Mouse (Mus musculus): ENCODE data around the gene 2410137M14Rik. TPM values are rescaled to one million over a fixed set of nuclear protein-coding genes. Genes with fewer than 3 reads are reported as not detected.

Gene 2410137M14Rik
- total RNA-seq, 2 experiments from 2014 or later, result not detected

DNA sequence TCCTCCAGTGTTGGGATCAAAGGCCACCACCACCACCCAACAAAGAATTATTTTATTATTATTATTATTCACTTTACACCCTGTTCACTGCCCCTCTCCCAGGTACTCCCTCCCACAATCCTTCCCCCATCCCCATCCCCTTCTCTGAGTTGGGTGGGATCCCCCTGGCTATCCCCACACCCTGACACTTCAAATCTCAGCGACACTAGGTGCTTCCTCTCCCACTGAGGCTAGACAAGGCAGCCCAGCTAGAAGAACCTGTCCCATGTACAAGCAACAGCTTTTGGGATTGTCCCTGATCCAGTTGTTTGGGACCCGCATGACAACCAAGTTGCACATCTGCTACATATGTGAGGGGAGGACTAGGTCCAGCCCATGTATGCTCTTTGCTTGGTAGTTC is 28.4 kb downstream of the 2410137M14Rik start:
- Histone ChIP-seq H3K27ac (no peak overlapping the region), H3K4me3 (no peak overlapping the region)
- no peak for DNase-seq (ENCODE audit: low spot score in 2 of 2)
- no peak for TF ChIP-seq CTCF (conservative IDR thresholded peaks at IDR 0.05)

- peak; percentile 97 to 98 for DNase-seq (ENCODE audit: low spot score in 2 of 2)
- Histone ChIP-seq H3K4me3 (peak within 1 kb of the TSS; percentile 95), H3K27ac (peak within 1 kb of the TSS; percentile 93)
- TF ChIP-seq CTCF (conservative IDR thresholded peaks at IDR 0.05), result no peak
Measured at GRCm38 (mm10) chr17:36950981-36951947, 29.8 kb downstream of the 2410137M14Rik start, which contains the start of gene Ppp1r11. TSS of gene Ppp1r11 (minus strand) at chr17:36951741.

DNA sequence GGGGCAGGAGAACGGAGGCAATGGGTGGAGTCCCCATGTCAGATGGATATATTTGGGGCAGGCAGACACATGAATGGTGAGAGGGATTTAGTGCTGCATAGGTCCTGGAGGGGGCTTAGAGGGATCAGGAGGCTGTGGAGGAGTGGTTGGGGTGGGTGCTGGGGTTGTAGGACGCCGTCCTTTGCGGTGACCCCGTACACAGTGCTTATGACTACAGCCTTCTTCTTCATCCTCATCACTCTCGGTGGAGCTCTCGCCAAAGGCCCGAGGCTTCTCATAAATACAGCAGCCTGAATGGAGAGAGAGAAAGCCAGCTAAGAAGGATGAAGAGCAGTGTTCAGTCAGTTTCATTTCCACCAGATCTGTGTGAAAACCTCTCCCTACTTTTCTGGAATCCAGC is 31.8 kb downstream of the 2410137M14Rik start:
- no peak for TF ChIP-seq CTCF (conservative IDR thresholded peaks at IDR 0.05)
- H3K4me3 ChIP-seq, result no peak overlapping the region

DNA sequence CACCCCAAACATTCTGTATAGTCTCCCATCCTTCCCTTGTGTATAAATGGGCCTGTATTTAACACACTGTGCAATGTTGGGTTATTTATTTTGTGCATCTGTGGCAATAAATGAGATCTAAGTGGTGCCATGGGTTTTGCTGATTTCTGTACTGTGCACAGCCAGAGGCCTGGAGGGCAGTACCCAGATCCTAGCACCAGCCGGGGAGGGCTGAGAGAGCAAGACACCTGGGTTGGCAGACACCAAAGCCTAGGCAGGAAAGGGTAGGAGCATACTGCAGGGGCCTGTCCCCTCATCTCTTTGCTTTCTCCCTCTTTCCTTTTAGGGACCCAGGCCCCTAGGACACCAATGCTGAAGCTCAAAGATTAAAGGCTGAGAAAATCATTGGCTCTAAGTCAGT is 32.8 kb downstream of the 2410137M14Rik start:
- no peak for TF ChIP-seq CTCF (conservative IDR thresholded peaks at IDR 0.05)
- Histone ChIP-seq H3K4me3 (no peak overlapping the region), H3K27ac (no peak overlapping the region)
- DNase-seq (ENCODE audit: low spot score in 2 of 2), result no peak

More for the DNA sequence above, 31.8 kb downstream of the 2410137M14Rik start:
- no peak for DNase-seq (ENCODE audit: low spot score in 2 of 2)
- H3K27ac ChIP-seq, result no peak overlapping the region

- TF ChIP-seq CTCF (conservative IDR thresholded peaks at IDR 0.05), result peak; percentile 61
- peak in 1 of 2 experiments; percentile 58 for DNase-seq (ENCODE audit: low spot score in 2 of 2)
- Histone ChIP-seq H3K27ac (peak overlapping the region; percentile 89), H3K4me3 (peak overlapping the region; percentile 67)
Measured at GRCm38 (mm10) chr17:36947051-36947819, 33.8 kb downstream of the 2410137M14Rik start.

DNA sequence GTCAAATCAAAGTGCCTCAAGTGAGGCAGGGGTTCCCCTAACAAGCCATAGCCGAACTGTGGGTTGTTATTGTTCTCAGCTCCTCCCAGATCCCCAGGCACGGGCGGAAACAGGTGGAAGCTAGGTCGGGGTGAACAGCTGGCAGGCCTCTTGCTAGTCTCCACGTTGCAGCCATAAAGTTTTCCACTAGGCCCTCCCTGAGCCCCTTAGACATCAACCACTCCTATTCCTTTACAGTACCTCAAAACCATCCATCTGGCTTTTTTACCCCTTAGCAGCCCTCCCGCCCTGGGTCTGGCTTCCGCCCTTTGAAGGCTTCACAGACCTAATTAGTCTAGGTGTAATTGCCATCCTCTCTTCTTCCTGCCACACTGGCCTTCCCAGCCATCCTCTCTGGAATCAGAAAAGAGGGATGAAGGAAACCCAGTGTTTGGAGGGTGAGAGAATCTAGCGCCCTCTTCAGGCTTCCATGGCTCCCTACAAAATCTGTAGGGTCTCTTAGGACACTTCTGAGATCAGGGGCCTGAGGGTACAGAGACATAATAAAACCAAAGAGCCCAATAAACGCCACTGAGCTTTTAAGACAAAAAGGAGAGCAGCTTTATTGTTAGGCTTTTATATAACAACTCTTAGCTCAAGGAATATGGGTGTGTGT is 36.8 kb downstream of the 2410137M14Rik start:
- no peak for DNase-seq (ENCODE audit: low spot score in 2 of 2)
- H3K4me3 ChIP-seq, result no peak overlapping the region
- TF ChIP-seq CTCF (conservative IDR thresholded peaks at IDR 0.05), result peak; percentile 76
- no peak overlapping the region for H3K27ac ChIP-seq

GRCm38 (mm10) chr17:36943691-36944090 is 37.3 kb downstream of the 2410137M14Rik start:
- Histone ChIP-seq H3K4me3 (peak overlapping the region; percentile 58), H3K27ac (peak overlapping the region; percentile 50; the same call in 1 of the 2 replicates)
- DNase-seq (ENCODE audit: low spot score in 2 of 2), result no peak
- TF ChIP-seq CTCF (conservative IDR thresholded peaks at IDR 0.05), result no peak

- Histone ChIP-seq H3K4me3 (peak within 1 kb of the TSS; percentile 58), H3K27ac (peak within 1 kb of the TSS; percentile 50)
- TF ChIP-seq CTCF (conservative IDR thresholded peaks at IDR 0.05), result no peak
- DNase-seq (ENCODE audit: low spot score in 2 of 2), result peak in 1 of 2 experiments; percentile 49
Measured at GRCm38 (mm10) chr17:36942791-36943471, 38.1 kb downstream of the 2410137M14Rik start, which contains the start of gene Rnf39. TSS of gene Rnf39 (plus strand) at chr17:36942918.

DNA sequence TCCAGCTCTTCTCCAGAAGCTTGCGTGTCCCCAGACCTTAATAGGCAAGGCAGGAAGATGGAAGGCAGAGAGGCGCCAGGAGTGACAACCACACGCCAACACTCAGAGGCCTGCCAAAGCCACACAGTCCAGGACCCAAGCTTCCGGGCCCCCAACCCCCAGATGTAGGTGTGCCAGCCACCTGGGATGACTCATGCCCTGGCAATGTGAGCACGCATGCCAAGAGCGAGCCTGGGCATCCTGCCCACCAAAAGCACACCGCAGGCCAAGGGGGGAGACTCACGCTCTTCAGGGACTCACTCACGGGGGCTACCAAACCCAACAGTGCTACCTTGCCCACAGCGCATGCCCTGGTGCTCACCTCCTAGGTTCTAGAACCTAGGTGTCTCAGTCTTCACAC is 38.6 kb downstream of the 2410137M14Rik start:
- H3K27ac ChIP-seq, result peak overlapping the region; percentile 50; the same call in 1 of the 2 replicates
- DNase-seq (ENCODE audit: low spot score in 2 of 2), result peak in 1 of 2 experiments; percentile 58
- TF ChIP-seq CTCF (conservative IDR thresholded peaks at IDR 0.05), result no peak
- H3K4me3 ChIP-seq, result peak overlapping the region; percentile 58

DNA sequence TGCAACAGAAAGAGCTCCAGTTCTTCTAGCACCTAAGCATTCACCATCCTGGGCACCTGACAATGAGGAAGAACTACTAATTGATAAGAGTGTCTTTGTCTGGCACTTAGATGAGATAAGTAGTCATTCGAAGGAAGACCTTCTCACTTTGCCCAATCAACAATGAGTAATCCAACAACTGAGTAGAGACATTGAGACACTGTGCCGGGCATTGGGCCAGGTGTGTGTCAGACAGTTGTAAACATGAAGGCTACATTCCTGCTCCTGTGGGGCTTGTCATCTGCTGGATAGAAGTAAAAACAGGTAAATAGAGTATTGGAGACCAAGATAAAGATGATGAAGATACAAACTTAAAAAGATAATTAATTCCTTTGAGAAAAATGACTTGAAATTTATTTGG is 43.0 kb downstream of the 2410137M14Rik start:
- H3K4me3 ChIP-seq, result no peak overlapping the region
- no peak for TF ChIP-seq CTCF (conservative IDR thresholded peaks at IDR 0.05)
- no peak for DNase-seq (ENCODE audit: low spot score in 2 of 2)
- no peak overlapping the region for H3K27ac ChIP-seq

- no peak for TF ChIP-seq CTCF (conservative IDR thresholded peaks at IDR 0.05)
- Histone ChIP-seq H3K27ac (no peak overlapping the region), H3K4me3 (no peak overlapping the region)
- no peak for DNase-seq (ENCODE audit: low spot score in 2 of 2)
Measured at GRCm38 (mm10) chr17:36931806-36932205, 49.2 kb downstream of the 2410137M14Rik start.

- DNase-seq (ENCODE audit: low spot score in 2 of 2), result no peak
- no peak for TF ChIP-seq CTCF (conservative IDR thresholded peaks at IDR 0.05)
- Histone ChIP-seq H3K4me3 (no peak overlapping the region), H3K27ac (no peak overlapping the region)
Measured at GRCm38 (mm10) chr17:36931130-36931529, 49.9 kb downstream of the 2410137M14Rik start.
